Mouse (Mus musculus): ENCODE measurements at regions not wholly inside any gene's neighbourhood (a gene's known extent, or its start where the extent isn't known, plus 50 kb on each side); places are given as distances from the start of the nearest gene placed in this dataset.

GRCm38 (mm10) chr1:35729785-35730295, 338.4 kb upstream of the Hs6st1 start:
- TF ChIP-seq EP300 (optimal IDR thresholded peaks at IDR 0.05) (no peak), CTCF (IDR thresholded peaks at IDR 0.05; ENCODE audit: low read depth) (no peak)

Data from stomach, postnatal 0 days (tissue).